Mouse (Mus musculus) spleen, adult 2 months (tissue): Measurements from ENCODE around the gene Siglecf. TPM values are rescaled to one million over a fixed set of nuclear protein-coding genes. Genes with fewer than 3 reads are reported as not detected.

Source experiments
- DNase-seq, 2 experiments: peaks; one replicate each; pipeline versions ENCODE4 v3.0.0 to v3.0.0-alpha.2; 2012 to 2021; ENCODE audit warnings: low spot score in 2 of 2, low read depth in 1 of 2
- H3K27ac ChIP-seq: fragments of 200-500 bp; 2 replicates; pipeline ENCODE4 v1.5.1; 2012; ENCODE audit warnings: low read length, inconsistent platforms; ENCODE audit not compliant: insufficient read depth
- H3K27me3 ChIP-seq: fragments of 200-500 bp; 2 replicates; pipeline ENCODE4 v1.6.1; 2012; ENCODE audit warnings: mild to moderate bottlenecking, moderate library complexity, low read length, inconsistent platforms; ENCODE audit not compliant: control insufficient read depth, insufficient read depth
- H3K36me3 ChIP-seq: fragments of 200-500 bp; 2 replicates; pipeline ENCODE4 v1.6.1; 2012; ENCODE audit warnings: mild to moderate bottlenecking, low read length, inconsistent platforms; ENCODE audit not compliant: control insufficient read depth, insufficient read depth
- H3K4me1 ChIP-seq: fragments of 200-500 bp; 2 replicates; pipeline ENCODE4 v1.6.1; 2011; ENCODE audit warnings: inconsistent platforms; ENCODE audit not compliant: control insufficient read depth, insufficient read depth, insufficient read length
- H3K4me3 ChIP-seq: fragments of 200-500 bp; 2 replicates; pipeline ENCODE4 v1.5.1; 2011; ENCODE audit warnings: mild to moderate bottlenecking, inconsistent platforms; ENCODE audit not compliant: insufficient read depth, insufficient read length; ENCODE audit errors: extremely low read depth
- CTCF ChIP-seq: fragments of 200-500 bp; IDR thresholded peaks from 2 replicates; pipeline ENCODE4 v1.5.1; 2011; ENCODE audit warnings: mild to moderate bottlenecking, inconsistent platforms; ENCODE audit not compliant: insufficient read depth, insufficient read length, insufficient replicate concordance; ENCODE audit errors: extremely low read depth
- POLR2A ChIP-seq: fragments of 200-500 bp; IDR thresholded peaks from 2 replicates; pipeline ENCODE4 v1.6.1; 2011; ENCODE audit warnings: low read depth, low read length, inconsistent platforms
- WGBS: fragments of 180-500 bp; shearing (Covaris S2); methylation state at CpG from one replicate; pipeline ENCODE4 v1.1.7; 2018; 5-methylcytosine and 5-hydroxymethylcytosine counted together
- polyA plus RNA-seq: library from polyadenylated mRNA; depleted of rRNA; stranded (reverse); fragments of >200 nt; gene quantifications from 2 replicates; pipeline ENCODE4 v1.2.3, GENCODE M21; 2012

Gene Siglecf
- polyA plus RNA-seq, 1 experiment, result 0.94 TPM

DNA sequence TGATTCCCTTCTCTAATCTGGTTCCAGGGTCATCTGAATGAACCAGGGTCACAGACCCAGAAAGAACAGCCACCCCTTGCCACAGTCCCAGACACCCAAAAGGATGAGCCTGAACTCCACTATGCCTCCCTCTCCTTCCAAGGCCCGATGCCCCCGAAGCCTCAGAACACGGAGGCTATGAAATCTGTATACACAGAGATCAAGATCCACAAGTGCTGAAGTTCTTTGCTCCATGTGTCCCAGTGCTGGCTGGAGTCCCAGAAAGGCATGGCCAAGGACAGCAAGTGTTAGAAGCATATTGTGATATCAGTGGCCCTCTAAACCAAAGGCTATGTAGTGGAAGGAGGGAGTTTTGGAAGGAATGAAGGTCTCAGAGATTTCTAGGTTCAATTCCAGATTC lies 7.4 kb downstream of the Siglecf start:
- Histone ChIP-seq H3K36me3 (no peaks in the 10 kb centered on the region), H3K27me3 (no peaks in the 10 kb centered on the region), H3K4me1 (no peaks in the 10 kb centered on the region), H3K4me3 (no peak overlapping the region), H3K27ac (no peak overlapping the region)
- WGBS, result 96% methylated on average over 3 of the region's 3 CpGs
- TF ChIP-seq CTCF (no peak), POLR2A (no peak)
- DNase-seq, result no peak

- Histone ChIP-seq H3K4me1 (no peaks in the 10 kb centered on the region), H3K27ac (no peak overlapping the region), H3K27me3 (no peaks in the 10 kb centered on the region), H3K4me3 (no peak overlapping the region), H3K36me3 (no peaks in the 10 kb centered on the region)
- no peak for TF ChIP-seq POLR2A
- DNase-seq, result no peak
- WGBS, result 93% methylated on average over 1 of the region's 1 CpGs
These were observed 10.3 kb downstream of the Siglecf start for GRCm38 (mm10) chr7:43361442-43361841.

DNA sequence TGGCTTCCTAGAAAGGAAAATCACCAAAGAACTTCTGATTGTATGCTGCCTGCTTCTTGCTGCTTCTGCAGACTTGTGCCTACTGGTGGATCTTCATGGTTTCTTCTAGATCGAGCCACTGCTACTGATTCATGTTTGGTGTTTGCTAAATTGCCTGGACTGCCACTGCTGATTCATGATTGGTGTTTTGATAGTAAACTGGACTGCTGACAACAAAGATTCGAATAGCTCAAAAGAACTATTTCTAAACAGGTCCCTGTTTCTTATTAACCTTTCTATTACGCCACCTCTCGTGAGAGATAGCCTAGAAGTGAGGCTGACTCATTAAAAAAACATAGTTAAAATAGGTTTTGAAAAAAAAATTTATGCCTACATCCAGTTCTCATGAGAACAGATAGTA lies 10.9 kb downstream of the Siglecf start:
- Histone ChIP-seq H3K36me3 (no peaks in the 10 kb centered on the region), H3K4me3 (no peak overlapping the region), H3K27ac (no peak overlapping the region), H3K27me3 (no peaks in the 10 kb centered on the region), H3K4me1 (no peaks in the 10 kb centered on the region)
- TF ChIP-seq POLR2A (no peak), CTCF (no peak)
- no peak for DNase-seq
- WGBS, result 84% methylated on average over 4 of the region's 4 CpGs

- 14% methylated on average over 5 of the region's 5 CpGs for WGBS
- Histone ChIP-seq H3K27ac (no peak overlapping the region), H3K36me3 (no peaks in the 10 kb centered on the region), H3K4me3 (no peak overlapping the region), H3K27me3 (no peaks in the 10 kb centered on the region), H3K4me1 (no peaks in the 10 kb centered on the region)
- DNase-seq, result peak; percentile 13 to 15
- TF ChIP-seq CTCF, result peak; percentile 37; the same call in 1 of the 2 replicates
- no peak for TF ChIP-seq POLR2A
These were observed 27.1 kb downstream of the Siglecf start for GRCm38 (mm10) chr7:43378226-43378625.

- whole genome bisulfite sequencing, result 14% methylated on average over 8 of the region's 8 CpGs
- Histone ChIP-seq H3K36me3 (no peaks in the 10 kb centered on the region), H3K27me3 (no peaks in the 10 kb centered on the region), H3K27ac (peak overlapping the region; percentile 82), H3K4me3 (no peak overlapping the region), H3K4me1 (peaks cover 21% of the 10 kb centered on the region; the same call in 1 of the 2 replicates)
- TF ChIP-seq CTCF, result no peak
- TF ChIP-seq POLR2A, result no peak
- DNase-seq, result peak; percentile 57 to 69
These were observed 41.4 kb downstream of the Siglecf start for GRCm38 (mm10) chr7:43392349-43393121.

DNA sequence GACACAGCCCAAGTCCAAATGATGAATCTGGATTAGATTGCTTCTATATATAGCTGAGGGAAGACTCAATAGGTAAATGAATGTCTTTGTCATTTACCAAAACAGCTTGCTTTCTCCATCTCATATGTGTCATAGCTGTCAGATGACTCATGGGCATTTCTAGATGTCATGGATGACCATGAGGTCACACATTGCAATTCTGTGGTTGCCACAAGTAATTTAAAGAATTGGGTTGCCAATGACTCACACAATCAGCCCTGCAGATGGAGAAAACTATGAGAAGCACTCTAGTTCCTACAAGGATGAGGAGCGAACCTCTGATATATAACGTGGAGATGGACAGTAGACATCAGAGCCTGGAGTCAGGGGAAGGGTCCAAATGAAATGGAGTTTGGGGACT lies 48.4 kb downstream of the Siglecf start:
- Histone ChIP-seq H3K27ac (no peak overlapping the region), H3K4me1 (peaks cover 5% of the 10 kb centered on the region; the same call in 1 of the 2 replicates), H3K4me3 (no peak overlapping the region), H3K27me3 (no peaks in the 10 kb centered on the region), H3K36me3 (no peaks in the 10 kb centered on the region)
- TF ChIP-seq POLR2A (no peak), CTCF (no peak)
- DNase-seq, result no peak
- WGBS, result 91% methylated on average over 2 of the region's 2 CpGs

- H3K4me3 ChIP-seq, result no peak overlapping the region
- TF ChIP-seq CTCF (no peak), POLR2A (no peak)
- no peaks in the 10 kb centered on the region; the same call in 1 of the 2 replicates for H3K4me1 ChIP-seq
- H3K36me3 ChIP-seq, result no peaks in the 10 kb centered on the region
- no peaks in the 10 kb centered on the region for H3K27me3 ChIP-seq
- H3K27ac ChIP-seq, result no peak overlapping the region
- no peak for DNase-seq
- 46% methylated on average over 2 of the region's 2 CpGs for WGBS
These were observed 51.6 kb downstream of the Siglecf start for GRCm38 (mm10) chr7:43402718-43403117.
